Mouse (Mus musculus) midbrain, embryonic 10.5 days (tissue): Measurements from ENCODE around the gene Rufy3. TPM values are rescaled to one million over a fixed set of nuclear protein-coding genes. Genes with fewer than 3 reads are reported as not detected.

ENCODE experiments used
- DNase-seq: peaks from one replicate; pipeline ENCODE4 v3.0.0-alpha.2; 2017; ENCODE audit warnings: low spot score
- H3K27ac ChIP-seq: fragments of 300-500 bp; sonication (generic); replicated peaks from 2 replicates; pipeline ENCODE4 v1.5.1; 2016; ENCODE audit warnings: mild to moderate bottlenecking
- H3K27me3 ChIP-seq: fragments of 300-500 bp; sonication (generic); 2 replicates; pipeline ENCODE4 v1.6.1; 2016; ENCODE audit warnings: low read depth, mild to moderate bottlenecking; ENCODE audit not compliant: poor library complexity, severe bottlenecking
- H3K36me3 ChIP-seq: fragments of 300-500 bp; sonication (generic); 2 replicates; pipeline ENCODE4 v1.6.1; 2016; ENCODE audit warnings: mild to moderate bottlenecking, moderate library complexity
- H3K4me1 ChIP-seq: fragments of 300-500 bp; sonication (generic); 2 replicates; pipeline ENCODE4 v1.6.1; 2016
- H3K4me3 ChIP-seq: fragments of 300-500 bp; sonication (generic); 2 replicates; pipeline ENCODE4 v1.5.1; 2016; ENCODE audit warnings: mild to moderate bottlenecking, moderate library complexity
- H3K9me3 ChIP-seq: fragments of 300-500 bp; sonication (generic); replicated peaks from 2 replicates; pipeline ENCODE4 v1.6.1; 2016; ENCODE audit warnings: mild to moderate bottlenecking
- WGBS: fragments of 180-500 bp; shearing (Covaris S2); methylation state at CpG from one replicate; pipeline ENCODE4 v1.1.7; 2016; 5-methylcytosine and 5-hydroxymethylcytosine counted together
- polyA plus RNA-seq: library from polyadenylated mRNA; unstranded; fragments of >200 nt; fragmentation: Nextera tagmentation; extraction: Ambion mirVana; gene quantifications from 2 replicates; pipeline ENCODE4 v1.2.1, GENCODE M21; 2016

Rufy3 gene
- polyA plus RNA-seq, 1 experiment from 2014 or later: 46.8 TPM

DNA sequence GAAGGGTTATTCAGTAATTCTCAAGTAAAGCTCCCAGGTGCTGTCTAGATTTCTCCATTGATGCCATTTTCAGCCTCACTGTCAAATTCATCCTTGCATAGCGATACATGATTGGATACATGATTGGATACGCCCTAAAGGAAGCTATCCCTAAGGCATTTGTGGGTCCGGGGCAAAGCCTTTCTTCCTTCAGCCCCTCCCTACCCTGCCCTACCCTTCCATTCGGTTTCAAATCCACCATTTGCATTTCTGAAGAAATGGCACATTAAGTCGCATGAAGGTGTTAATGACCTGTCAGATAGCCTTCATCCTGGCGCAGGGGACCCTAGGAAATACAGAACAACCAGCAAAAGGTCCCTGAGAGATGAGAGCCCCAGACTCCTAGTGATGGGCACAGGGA, 120.5 kb downstream of the Rufy3 start:
- H3K36me3 ChIP-seq: no peaks in the 10 kb centered on the region
- H3K4me3 ChIP-seq: no peak overlapping the region
- 0 out of 2 replicates have a peak, but pooled peaks cover 6% of the 10 kb centered on the region for H3K4me1 ChIP-seq
- 0 out of 2 replicates have a peak, but pooled peaks cover 4% of the 10 kb centered on the region for H3K27me3 ChIP-seq
- DNase-seq: no peak
- no peaks in the 10 kb centered on the region for H3K9me3 ChIP-seq
- WGBS: 18% methylated on average over 6 of the region's 6 CpGs
- no peak overlapping the region for H3K27ac ChIP-seq

DNA sequence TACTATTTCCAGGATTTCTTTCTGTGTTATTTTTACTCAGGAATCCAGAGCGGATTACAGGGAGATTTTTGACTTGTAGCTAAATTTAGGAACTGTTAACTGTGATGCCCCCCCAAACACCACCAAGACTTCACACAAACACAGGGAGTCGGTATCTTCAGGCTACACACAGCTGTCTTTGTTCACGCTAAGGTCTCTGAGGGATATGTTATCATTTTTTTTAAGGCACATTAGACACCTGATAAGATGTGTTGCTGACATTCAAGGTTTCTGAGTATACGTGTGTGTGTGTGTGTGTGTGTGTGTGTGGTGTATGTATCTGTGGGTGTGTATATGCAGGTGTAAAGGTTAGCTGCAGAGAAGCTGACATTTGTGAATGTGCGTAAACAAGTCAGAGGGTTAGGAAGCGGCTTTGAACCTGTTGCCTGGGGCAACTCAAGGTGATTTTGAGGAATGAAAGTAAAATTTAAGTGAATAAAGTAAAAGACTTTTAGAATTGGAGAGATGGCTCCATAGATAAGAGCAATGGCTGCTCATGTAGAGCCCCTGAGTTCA, 121.0 kb downstream of the Rufy3 start:
- no peaks in the 10 kb centered on the region for H3K36me3 ChIP-seq
- no peaks in the 10 kb centered on the region for H3K9me3 ChIP-seq
- DNase-seq: no peak
- no peak overlapping the region for H3K27ac ChIP-seq
- H3K4me1 ChIP-seq: 0 out of 2 replicates have a peak, but pooled peaks cover 6% of the 10 kb centered on the region
- no peak overlapping the region for H3K4me3 ChIP-seq
- WGBS: 76% methylated on average over 6 of the region's 6 CpGs
- 0 out of 2 replicates have a peak, but pooled peaks cover 4% of the 10 kb centered on the region for H3K27me3 ChIP-seq

DNA sequence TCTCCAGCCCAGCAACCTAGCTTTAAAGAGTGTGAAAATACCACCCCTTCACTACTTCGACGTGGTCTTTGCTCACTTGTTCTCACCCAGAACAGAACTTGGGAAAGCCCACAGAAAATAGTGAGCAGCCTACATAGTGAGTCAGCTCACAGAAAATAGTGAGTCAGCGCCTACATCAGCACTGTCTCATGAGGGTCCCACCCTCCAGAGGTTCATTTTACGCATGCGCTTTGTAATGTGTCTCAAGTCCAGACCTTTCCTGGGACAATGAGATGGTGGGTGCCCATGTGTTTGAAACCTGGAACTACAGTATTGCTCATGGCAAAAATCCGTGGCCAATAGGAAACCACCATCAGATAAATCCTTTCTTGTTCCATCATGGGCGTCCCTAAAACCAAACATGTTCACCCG, 123.2 kb downstream of the Rufy3 start:
- H3K4me3 ChIP-seq: no peak overlapping the region
- WGBS: 82% methylated on average over 8 of the region's 8 CpGs

DNA sequence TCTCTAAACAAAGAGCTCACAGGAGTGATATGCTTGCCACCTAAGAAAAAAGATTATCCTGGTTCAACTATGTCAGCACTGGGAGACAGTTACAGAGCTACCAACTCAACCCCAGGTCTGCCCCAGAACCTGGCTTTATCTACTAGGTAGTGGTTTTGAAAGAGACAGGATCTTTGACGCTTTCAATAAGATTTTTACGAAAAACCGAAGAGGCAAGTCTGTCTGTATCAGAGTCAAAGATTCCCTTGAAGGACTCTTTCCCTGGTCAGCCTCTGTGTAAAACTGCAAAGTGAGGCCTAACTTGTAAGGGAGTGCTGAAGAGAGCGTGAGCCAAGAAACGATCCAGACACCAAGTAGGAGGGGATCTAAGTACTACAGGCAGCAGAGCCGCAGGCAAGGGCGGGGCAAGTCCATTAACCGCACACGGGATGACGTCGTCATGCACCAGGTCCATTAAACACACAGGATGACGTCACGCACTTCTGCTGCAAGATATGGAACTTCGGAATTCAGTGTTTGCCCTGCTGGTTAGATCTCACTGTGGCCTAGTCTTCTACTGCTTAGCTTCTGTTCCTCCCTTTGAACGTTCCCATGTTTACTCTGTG, 123.8 kb downstream of the Rufy3 start:
- H3K9me3 ChIP-seq: no peaks in the 10 kb centered on the region
- DNase-seq: no peak

More for the DNA sequence above, 123.2 kb downstream of the Rufy3 start:
- no peak for DNase-seq
- Histone ChIP-seq H3K9me3 (no peaks in the 10 kb centered on the region), H3K4me1 (0 out of 2 replicates have a peak, but pooled peaks cover 11% of the 10 kb centered on the region), H3K27ac (no peak overlapping the region), H3K27me3 (0 out of 2 replicates have a peak, but pooled peaks cover 4% of the 10 kb centered on the region), H3K36me3 (no peaks in the 10 kb centered on the region)

DNA sequence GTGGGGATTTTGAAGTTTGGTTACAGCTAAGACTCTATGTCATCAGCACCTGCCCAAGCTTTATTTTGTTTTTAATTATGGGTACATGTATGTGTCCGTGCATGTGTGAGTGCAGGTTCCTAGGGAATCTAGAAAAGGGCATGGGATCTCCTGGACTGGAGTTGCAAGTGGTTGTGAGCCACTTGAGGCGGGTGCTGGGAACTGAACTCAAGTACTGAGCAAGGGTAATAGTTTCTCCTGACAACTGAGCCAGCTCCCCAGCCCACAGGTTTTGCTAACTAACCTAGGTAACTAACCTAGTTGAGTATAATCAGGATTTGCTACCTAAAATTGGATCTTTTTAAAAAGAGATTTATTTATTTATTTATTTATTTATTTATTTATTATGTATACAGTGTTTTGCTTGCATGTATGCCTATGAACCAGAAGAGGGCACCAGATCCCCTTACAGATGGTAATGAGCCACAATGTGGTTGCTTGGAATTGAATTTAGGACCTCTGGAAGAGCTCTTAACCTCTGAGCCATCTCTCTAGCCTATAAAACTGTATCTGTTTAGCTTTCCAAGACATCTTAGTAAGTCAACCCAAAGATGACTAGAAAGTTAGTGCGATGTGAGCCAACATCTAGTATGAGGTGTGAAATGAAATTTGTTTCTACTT, 124.6 kb downstream of the Rufy3 start:
- WGBS: 75% methylated on average over 3 of the region's 3 CpGs
- no peaks in the 10 kb centered on the region for H3K9me3 ChIP-seq
- no peak overlapping the region for H3K27ac ChIP-seq
- H3K4me1 ChIP-seq: 0 out of 2 replicates have a peak, but pooled peaks cover 10% of the 10 kb centered on the region
- H3K27me3 ChIP-seq: 0 out of 2 replicates have a peak, but pooled peaks cover 4% of the 10 kb centered on the region
- DNase-seq: no peak
- no peaks in the 10 kb centered on the region for H3K36me3 ChIP-seq
- H3K4me3 ChIP-seq: no peak overlapping the region

More for the DNA sequence above, 123.8 kb downstream of the Rufy3 start:
- 0 out of 2 replicates have a peak, but pooled peaks cover 11% of the 10 kb centered on the region for H3K4me1 ChIP-seq
- H3K36me3 ChIP-seq: no peaks in the 10 kb centered on the region
- no peak overlapping the region for H3K4me3 ChIP-seq
- 86% methylated on average over 15 of the region's 15 CpGs for WGBS
- 0 out of 2 replicates have a peak, but pooled peaks cover 4% of the 10 kb centered on the region for H3K27me3 ChIP-seq
- H3K27ac ChIP-seq: no peak overlapping the region

DNA sequence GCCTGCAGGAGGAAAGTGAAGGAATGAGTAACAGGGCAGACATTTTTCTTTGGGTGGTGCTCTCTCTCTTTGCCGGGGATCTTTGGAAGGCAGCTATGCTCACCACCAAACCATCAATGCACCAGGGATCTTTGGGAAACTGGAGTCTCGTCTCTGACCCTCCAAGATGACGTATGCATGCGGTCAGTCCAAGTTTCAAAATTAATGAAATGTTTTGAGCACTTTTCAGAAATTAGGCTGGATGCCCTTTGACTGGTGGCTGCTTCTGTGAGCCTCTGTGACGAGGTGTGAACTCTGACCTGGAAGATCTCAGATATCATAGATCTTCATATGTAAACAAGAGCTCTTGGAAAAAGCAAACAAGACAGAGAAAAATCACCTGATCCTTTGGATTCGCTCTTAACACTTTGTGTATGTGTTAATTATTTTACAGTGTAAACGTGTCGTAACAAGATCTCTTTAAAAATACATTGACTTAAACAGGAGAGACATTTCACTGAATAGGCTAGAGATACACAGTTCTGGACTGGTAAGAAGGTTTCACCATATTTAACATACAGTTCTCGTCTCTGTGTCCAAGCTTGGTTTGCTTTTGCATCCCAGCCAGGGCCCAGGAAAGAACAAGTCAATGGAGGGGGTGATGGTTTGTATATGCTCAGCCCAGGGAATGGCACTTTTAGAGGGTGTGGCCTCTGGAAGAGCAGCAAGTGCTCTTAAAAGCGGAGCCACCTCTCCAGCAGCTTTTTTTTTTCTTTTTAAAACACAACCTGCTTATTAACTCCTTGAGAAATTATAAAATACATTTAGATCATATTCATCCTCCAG, 126.1 kb downstream of the Rufy3 start:
- WGBS: 81% methylated on average over 10 of the region's 10 CpGs
- Histone ChIP-seq H3K9me3 (no peaks in the 10 kb centered on the region), H3K36me3 (no peaks in the 10 kb centered on the region), H3K4me1 (0 out of 2 replicates have a peak, but pooled peaks cover 5% of the 10 kb centered on the region), H3K27me3 (no peaks in the 10 kb centered on the region), H3K4me3 (no peak overlapping the region), H3K27ac (no peak overlapping the region)
- DNase-seq: no peak

DNA sequence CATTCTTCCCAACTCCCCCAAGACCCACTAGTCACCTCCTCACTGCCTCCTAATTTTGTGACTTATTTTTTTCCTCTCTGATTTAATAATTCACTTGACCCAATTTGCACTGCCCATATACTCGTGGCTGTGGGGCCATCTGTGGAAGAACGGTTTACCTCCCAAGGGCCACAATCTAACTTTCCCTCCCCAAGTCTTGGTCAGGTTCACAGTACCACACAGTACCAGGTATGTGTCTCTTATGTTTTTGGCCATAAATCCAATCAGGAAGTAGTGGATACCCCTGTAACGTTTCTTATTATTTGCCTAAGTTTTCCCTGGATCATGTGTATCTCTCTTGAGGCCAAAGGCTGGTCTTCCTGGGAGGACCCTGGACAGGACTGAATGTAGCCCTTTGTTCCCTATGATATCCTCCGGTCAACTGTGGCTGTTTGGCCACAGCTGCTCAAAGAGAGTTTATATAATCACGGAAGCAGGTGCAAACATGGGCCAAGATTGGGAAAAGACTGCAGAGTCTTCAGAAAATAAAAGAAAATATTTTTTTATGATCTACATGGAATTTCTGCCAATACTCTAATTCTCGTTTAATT, 126.8 kb downstream of the Rufy3 start:
- H3K4me3 ChIP-seq: no peak overlapping the region
- H3K9me3 ChIP-seq: no peaks in the 10 kb centered on the region
- 0 out of 2 replicates have a peak, but pooled peaks cover 5% of the 10 kb centered on the region for H3K4me1 ChIP-seq
- no peaks in the 10 kb centered on the region for H3K27me3 ChIP-seq
- no peak for DNase-seq
- H3K36me3 ChIP-seq: no peaks in the 10 kb centered on the region
- H3K27ac ChIP-seq: no peak overlapping the region
- 87% methylated on average over 6 of the region's 6 CpGs for WGBS

DNA sequence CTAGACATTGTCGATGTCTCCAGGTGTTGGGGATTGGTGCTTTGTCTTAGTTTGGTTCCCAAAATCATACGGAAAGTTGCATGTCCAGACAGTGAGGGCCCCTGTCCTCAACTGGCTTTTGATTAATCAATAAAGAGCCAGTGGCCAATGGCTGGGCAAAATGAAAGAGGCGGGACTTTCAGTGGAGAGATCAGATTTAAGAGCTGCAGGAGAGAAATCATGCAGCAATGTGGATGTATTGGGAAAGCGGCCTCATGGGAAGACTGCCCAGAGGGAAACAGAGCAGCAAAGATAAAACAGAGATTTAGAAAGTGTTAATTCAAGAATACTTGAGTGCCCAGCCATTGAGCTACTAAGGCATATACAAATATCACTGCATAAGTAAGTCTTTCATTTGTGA, 127.7 kb downstream of the Rufy3 start:
- Histone ChIP-seq H3K27me3 (no peaks in the 10 kb centered on the region), H3K27ac (no peak overlapping the region), H3K4me1 (0 out of 2 replicates have a peak, but pooled peaks cover 5% of the 10 kb centered on the region), H3K9me3 (no peaks in the 10 kb centered on the region), H3K36me3 (no peaks in the 10 kb centered on the region), H3K4me3 (no peak overlapping the region)
- DNase-seq: no peak
- 86% methylated on average over 4 of the region's 4 CpGs for WGBS

DNA sequence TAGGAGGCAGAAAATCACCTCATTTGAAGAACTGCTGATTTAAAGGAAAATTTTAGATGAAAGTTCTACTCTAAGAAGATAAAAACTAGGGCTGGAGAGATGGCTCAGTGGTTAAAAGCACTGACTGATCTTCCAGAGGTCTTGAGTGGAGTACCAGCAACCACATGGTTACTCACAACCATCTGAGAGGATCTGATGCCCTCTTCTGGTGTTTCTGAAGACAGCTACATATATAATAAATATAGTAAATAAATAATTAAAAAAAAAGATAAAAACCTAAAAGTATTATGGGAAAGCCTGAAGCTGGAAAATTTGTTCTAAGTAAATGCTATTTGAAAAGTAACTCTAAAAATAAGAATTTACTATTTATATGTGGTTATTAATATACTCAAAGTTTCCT, 128.2 kb downstream of the Rufy3 start:
- H3K27ac ChIP-seq: no peak overlapping the region
- DNase-seq: no peak
- no peaks in the 10 kb centered on the region for H3K27me3 ChIP-seq
- H3K9me3 ChIP-seq: no peaks in the 10 kb centered on the region
- no peak overlapping the region for H3K4me3 ChIP-seq
- 0 out of 2 replicates have a peak, but pooled peaks cover 5% of the 10 kb centered on the region for H3K4me1 ChIP-seq
- H3K36me3 ChIP-seq: no peaks in the 10 kb centered on the region

DNA sequence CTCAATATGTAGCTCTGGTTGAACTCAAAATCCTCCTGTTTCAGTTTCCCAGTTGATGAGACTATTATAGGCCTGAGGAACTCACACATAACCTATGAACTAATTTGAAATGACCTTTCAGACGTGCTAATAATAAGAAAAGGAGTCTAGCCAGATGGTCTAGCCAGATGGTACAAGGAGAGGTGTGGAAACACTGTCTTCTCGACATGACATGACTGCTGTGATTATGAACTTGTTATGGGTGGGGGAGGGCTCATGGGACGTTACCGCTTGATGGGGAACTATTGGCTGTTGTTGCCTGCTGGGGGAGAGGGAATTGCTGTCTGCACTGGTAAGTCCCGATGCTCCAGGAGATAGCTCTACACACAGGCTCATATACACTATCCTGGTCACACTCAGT, 132.5 kb downstream of the Rufy3 start:
- Histone ChIP-seq H3K9me3 (no peaks in the 10 kb centered on the region), H3K27me3 (no peaks in the 10 kb centered on the region), H3K36me3 (no peaks in the 10 kb centered on the region), H3K27ac (no peak overlapping the region), H3K4me3 (no peak overlapping the region), H3K4me1 (0 out of 2 replicates have a peak, but pooled peaks cover 5% of the 10 kb centered on the region)
- 87% methylated on average over 5 of the region's 5 CpGs for WGBS
- DNase-seq: no peak

DNA sequence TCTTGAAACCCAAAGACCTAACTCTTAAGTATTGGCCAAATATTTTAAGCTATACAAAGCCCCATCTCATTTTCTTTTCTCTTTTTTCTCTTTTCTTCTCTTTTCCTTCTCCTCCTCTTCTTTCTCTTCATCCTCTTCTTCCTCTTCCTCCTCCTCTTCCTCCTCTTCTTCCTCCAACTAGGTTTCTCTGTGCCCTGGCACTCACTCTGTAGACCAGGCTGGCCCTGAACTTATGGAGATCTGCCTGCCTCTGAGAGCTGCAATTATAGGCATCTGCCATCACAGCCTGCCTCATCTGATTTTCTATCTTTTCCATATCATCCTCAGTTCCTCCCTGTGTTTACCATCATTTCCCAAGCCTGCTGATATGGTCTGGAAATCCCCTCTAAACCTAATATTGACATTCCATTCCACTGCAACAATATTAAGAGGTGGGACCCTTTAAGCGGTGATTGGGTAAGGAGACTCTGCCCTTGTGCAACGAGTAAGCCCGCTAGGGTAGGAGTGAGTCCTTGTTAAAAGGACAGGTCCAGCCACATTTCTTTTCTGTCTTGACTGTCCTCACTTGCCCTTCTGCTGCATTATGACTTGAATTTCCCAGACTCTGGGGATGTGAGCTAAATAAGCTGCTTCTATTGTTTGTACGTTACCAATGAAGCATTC, 134.5 kb downstream of the Rufy3 start:
- 82% methylated on average over 4 of the region's 4 CpGs for WGBS
- no peak for DNase-seq

More for the DNA sequence above, 134.5 kb downstream of the Rufy3 start:
- H3K4me1 ChIP-seq: no peaks in the 10 kb centered on the region
- H3K27me3 ChIP-seq: no peaks in the 10 kb centered on the region
- H3K36me3 ChIP-seq: no peaks in the 10 kb centered on the region
- no peaks in the 10 kb centered on the region for H3K9me3 ChIP-seq
- no peak overlapping the region for H3K27ac ChIP-seq
- no peak overlapping the region for H3K4me3 ChIP-seq
